Mouse (Mus musculus): ENCODE results near the gene Kmt2e. TPM values are rescaled to one million over a fixed set of nuclear protein-coding genes. Genes with fewer than 3 reads are reported as not detected.

Gene Kmt2e
- 27.5 and 28.5 TPM in 2 replicates for polyA plus RNA-seq (2015; fragmentation: Nextera tagmentation; extraction: Ambion mirVana)

DNA sequence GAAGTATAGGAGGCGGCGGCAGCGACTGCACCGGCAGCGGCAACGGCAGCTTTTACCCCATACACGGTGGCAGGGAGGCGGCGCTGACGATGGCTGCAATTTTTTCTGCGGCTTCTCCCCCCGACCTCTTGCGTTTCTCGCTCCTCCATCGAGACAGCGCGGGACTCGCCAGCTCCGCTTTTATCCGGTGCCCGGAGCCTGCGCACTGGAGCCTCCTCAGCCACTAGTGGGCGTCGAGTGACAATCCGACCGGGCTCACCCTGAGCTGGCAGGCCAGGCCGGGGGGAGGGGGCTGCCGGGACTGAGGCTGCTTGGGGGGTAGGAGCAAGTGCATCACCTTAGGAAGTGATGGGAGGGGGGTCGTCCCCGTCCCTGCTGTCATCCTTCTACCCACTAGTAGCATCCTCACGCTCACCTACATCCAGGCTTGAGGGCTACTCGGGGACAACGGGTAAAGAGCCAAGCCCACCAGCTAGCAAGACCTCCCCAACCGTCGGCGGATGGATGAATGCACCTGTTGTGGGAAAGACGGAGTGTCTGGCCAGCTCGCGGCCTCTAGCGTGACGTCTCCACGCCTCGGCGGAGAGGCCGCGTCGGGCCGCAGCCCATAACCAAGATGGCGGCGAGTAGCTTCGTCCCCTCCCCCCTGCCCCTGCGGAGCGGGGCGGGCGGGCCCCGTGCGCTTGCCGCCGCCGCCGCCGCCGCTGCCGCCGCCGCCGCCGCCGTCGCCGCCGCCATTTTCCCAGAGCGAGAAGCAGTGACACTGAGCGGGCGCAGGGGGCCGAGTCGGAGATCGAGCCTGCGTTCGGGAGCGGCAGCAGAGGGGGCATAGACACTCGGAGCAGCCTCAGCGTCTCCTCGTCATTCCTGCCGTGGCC is at the start of gene Kmt2e:
TSS of gene Kmt2e (plus strand) at position 722 of the 878 bp plus-strand sequence.
- no peaks in the 10 kb centered on the region for H3K27me3 ChIP-seq (ENCODE audit: insufficient read depth, low read length)
- no peaks in the 10 kb centered on the region for H3K9me3 ChIP-seq (ENCODE audit: low read length)
- H3K4me3 ChIP-seq (ENCODE audit: low read depth, low read length), result peak within 1 kb of the TSS; percentile 91
- peak within 1 kb of the TSS; percentile 98 for H3K9ac ChIP-seq (replicated peaks)
- peak within 1 kb of the TSS; percentile 94 for H3K4me2 ChIP-seq (ENCODE audit: low read depth, low read length)
- WGBS (ENCODE audit: insufficient replicate concordance), result under 1% methylated on average over 79 of the region's 85 CpGs
- peak within 1 kb of the TSS; percentile 100 for H3K27ac ChIP-seq (ENCODE audit: low read depth)
- ATAC-seq (peak; percentile 71), DNase-seq (peak; percentile 91)
- H3K36me3 ChIP-seq (replicated peaks; ENCODE audit: insufficient read depth, low read length), result 0 out of 2 replicates have a peak, but pooled peaks cover 2% of the 10 kb centered on the region
- TF ChIP-seq CTCF (IDR thresholded peaks at IDR 0.05; ENCODE audit: low read depth) (peak; percentile 78), EP300 (IDR thresholded peaks at IDR 0.05; ENCODE audit: low read depth) (0 out of 2 replicates have a peak, but pooled peaks have one; percentile 5)
- H3K4me1 ChIP-seq (ENCODE audit: insufficient read depth), result peaks cover 23% of the 10 kb centered on the region

DNA sequence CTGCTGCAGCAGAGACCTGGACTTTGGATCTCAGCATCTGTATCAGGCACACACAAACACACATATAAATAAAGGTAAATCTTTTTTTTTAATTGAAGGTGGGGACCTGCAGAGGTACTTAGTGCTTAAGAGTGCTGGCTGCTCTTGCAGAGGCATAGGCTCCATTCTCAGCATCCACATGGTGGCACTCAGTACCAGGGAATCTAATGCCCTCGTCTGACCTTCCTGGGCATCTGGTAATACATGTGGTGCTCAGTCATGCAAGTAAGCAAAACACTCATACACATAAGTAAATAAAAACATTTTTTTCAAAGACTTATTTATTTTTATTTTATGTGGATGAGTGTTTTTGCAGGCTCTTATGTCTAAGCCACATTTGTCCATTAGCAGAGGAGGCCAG is 49.1 kb upstream of the Kmt2e start:
- ATAC-seq (no peak), DNase-seq (no peak)
- TF ChIP-seq EP300 (IDR thresholded peaks at IDR 0.05; ENCODE audit: low read depth) (no peak), CTCF (IDR thresholded peaks at IDR 0.05; ENCODE audit: low read depth) (peak; percentile 53)
- no peaks in the 10 kb centered on the region for H3K27me3 ChIP-seq (ENCODE audit: insufficient read depth, low read length)
- 68% methylated on average over 1 of the region's 1 CpGs for WGBS (ENCODE audit: insufficient replicate concordance)
- no peak overlapping the region for H3K27ac ChIP-seq (ENCODE audit: low read depth)
- H3K4me2 ChIP-seq (ENCODE audit: low read depth, low read length), result no peak overlapping the region
- no peak overlapping the region for H3K9ac ChIP-seq (replicated peaks)
- H3K4me1 ChIP-seq (ENCODE audit: insufficient read depth), result no peaks in the 10 kb centered on the region
- no peaks in the 10 kb centered on the region for H3K36me3 ChIP-seq (replicated peaks; ENCODE audit: insufficient read depth, low read length)
- H3K4me3 ChIP-seq (ENCODE audit: low read depth, low read length), result no peak overlapping the region
- H3K9me3 ChIP-seq (ENCODE audit: low read length), result no peaks in the 10 kb centered on the region

- no peak overlapping the region for H3K4me3 ChIP-seq (ENCODE audit: low read depth, low read length)
- TF ChIP-seq EP300 (IDR thresholded peaks at IDR 0.05; ENCODE audit: low read depth) (no peak), CTCF (IDR thresholded peaks at IDR 0.05; ENCODE audit: low read depth) (no peak)
- H3K36me3 ChIP-seq (replicated peaks; ENCODE audit: insufficient read depth, low read length), result no peaks in the 10 kb centered on the region
- ATAC-seq (no peak), DNase-seq (no peak)
- no peaks in the 10 kb centered on the region for H3K27me3 ChIP-seq (ENCODE audit: insufficient read depth, low read length)
- WGBS (ENCODE audit: insufficient replicate concordance), result 69% methylated on average over 5 of the region's 5 CpGs
- H3K27ac ChIP-seq (ENCODE audit: low read depth), result no peak overlapping the region
- H3K9me3 ChIP-seq (ENCODE audit: low read length), result no peaks in the 10 kb centered on the region
- H3K9ac ChIP-seq (replicated peaks), result no peak overlapping the region
- no peak overlapping the region for H3K4me2 ChIP-seq (ENCODE audit: low read depth, low read length)
- H3K4me1 ChIP-seq (ENCODE audit: insufficient read depth), result no peaks in the 10 kb centered on the region
Measured at GRCm38 (mm10) chr5:23385763-23386217, 48.5 kb upstream of the Kmt2e start.

DNA sequence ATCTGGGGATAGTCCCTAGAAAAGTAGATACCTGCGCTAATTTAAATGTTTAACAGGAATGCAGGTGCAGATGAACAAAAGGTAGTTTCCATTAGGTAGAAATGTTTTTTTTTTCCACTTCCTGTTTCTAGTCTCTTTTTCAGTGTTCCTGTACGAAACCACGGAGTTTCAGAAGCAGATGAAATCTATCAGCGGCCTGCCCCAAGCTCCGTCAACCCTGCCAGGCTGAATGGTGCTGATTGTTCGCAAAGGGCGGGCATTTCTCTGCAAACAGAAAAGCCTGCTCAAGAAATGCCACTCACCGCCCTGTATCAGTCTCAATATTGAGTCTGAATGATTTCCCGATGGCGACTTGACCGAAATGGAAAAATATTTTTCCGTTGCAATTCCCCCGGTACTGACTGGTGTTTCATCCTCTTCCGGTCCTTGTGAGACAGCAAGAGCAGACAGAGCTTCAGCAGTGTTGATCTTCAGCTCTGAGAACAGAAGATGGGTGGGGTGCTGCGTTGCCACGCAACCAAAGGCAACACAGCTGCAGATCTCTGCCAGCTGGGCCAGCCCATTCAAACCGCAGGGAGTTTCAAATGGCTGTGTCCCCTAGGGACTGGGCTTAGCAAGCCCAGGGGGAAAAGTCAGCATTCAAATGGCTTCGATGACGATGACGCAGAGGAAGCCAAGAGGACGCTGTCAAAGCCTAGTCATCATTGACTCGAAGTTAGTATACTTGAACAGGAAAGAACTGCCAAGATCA is 47.5 kb upstream of the Kmt2e start:
- H3K36me3 ChIP-seq (replicated peaks; ENCODE audit: insufficient read depth, low read length), result no peaks in the 10 kb centered on the region
- 2% methylated on average over 22 of the region's 22 CpGs for WGBS (ENCODE audit: insufficient replicate concordance)
- peak; percentile 81 for DNase-seq
- H3K4me1 ChIP-seq (ENCODE audit: insufficient read depth), result no peaks in the 10 kb centered on the region
- no peaks in the 10 kb centered on the region for H3K27me3 ChIP-seq (ENCODE audit: insufficient read depth, low read length)
- H3K27ac ChIP-seq (ENCODE audit: low read depth), result peak overlapping the region; percentile 88
- peak overlapping the region; percentile 53 for H3K9ac ChIP-seq (replicated peaks)
- no peaks in the 10 kb centered on the region for H3K9me3 ChIP-seq (ENCODE audit: low read length)
- peak overlapping the region; percentile 50 for H3K4me3 ChIP-seq (ENCODE audit: low read depth, low read length)
- TF ChIP-seq CTCF (IDR thresholded peaks at IDR 0.05; ENCODE audit: low read depth) (no peak), EP300 (IDR thresholded peaks at IDR 0.05; ENCODE audit: low read depth) (peak; percentile 54; the same call in 1 of the 2 replicates)
- ATAC-seq, result peak; percentile 97
- H3K4me2 ChIP-seq (ENCODE audit: low read depth, low read length), result peak overlapping the region; percentile 73

GRCm38 (mm10) chr5:23387313-23387666 is 47.0 kb upstream of the Kmt2e start:
- H3K36me3 ChIP-seq (replicated peaks; ENCODE audit: insufficient read depth, low read length), result no peaks in the 10 kb centered on the region
- DNase-seq, result no peak
- no peak overlapping the region for H3K9ac ChIP-seq (replicated peaks)
- H3K27me3 ChIP-seq (ENCODE audit: insufficient read depth, low read length), result no peaks in the 10 kb centered on the region
- no peak overlapping the region for H3K27ac ChIP-seq (ENCODE audit: low read depth)
- H3K4me2 ChIP-seq (ENCODE audit: low read depth, low read length), result peak overlapping the region; percentile 73; the same call in 1 of the 2 replicates
- H3K9me3 ChIP-seq (ENCODE audit: low read length), result no peaks in the 10 kb centered on the region
- WGBS (ENCODE audit: insufficient replicate concordance), result 45% methylated on average over 2 of the region's 2 CpGs
- no peak for ATAC-seq
- TF ChIP-seq EP300 (IDR thresholded peaks at IDR 0.05; ENCODE audit: low read depth) (no peak), CTCF (IDR thresholded peaks at IDR 0.05; ENCODE audit: low read depth) (no peak)
- no peak overlapping the region for H3K4me3 ChIP-seq (ENCODE audit: low read depth, low read length)
- H3K4me1 ChIP-seq (ENCODE audit: insufficient read depth), result no peaks in the 10 kb centered on the region

DNA sequence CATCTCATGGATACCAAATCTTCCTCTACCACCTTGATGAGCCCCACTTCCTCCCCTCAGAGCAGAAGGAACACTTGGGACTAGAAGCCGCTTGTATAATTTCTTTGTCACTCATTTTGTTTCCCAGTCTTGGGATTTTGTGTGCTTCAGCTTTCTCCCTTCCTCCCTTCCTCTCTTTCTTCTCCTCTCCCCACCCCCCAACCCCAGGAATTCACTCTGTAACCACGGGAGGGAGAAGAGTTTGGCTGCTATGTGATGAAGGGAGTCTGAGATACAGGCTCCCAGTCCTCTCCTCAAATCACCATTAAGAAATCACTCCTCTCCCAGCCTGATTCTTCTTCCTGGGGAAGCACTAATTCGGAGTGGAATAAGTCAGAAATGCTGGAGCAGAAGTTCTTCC is 46.1 kb upstream of the Kmt2e start:
- no peaks in the 10 kb centered on the region for H3K27me3 ChIP-seq (ENCODE audit: insufficient read depth, low read length)
- whole genome bisulfite sequencing (ENCODE audit: insufficient replicate concordance), result 34% methylated on average over 3 of the region's 3 CpGs
- no peaks in the 10 kb centered on the region for H3K9me3 ChIP-seq (ENCODE audit: low read length)
- H3K36me3 ChIP-seq (replicated peaks; ENCODE audit: insufficient read depth, low read length), result no peaks in the 10 kb centered on the region
- H3K4me1 ChIP-seq (ENCODE audit: insufficient read depth), result no peaks in the 10 kb centered on the region
- ATAC-seq (no peak), DNase-seq (no peak)
- H3K4me3 ChIP-seq (ENCODE audit: low read depth, low read length), result no peak overlapping the region
- H3K9ac ChIP-seq (replicated peaks), result no peak overlapping the region
- H3K27ac ChIP-seq (ENCODE audit: low read depth), result no peak overlapping the region
- H3K4me2 ChIP-seq (ENCODE audit: low read depth, low read length), result no peak overlapping the region
- TF ChIP-seq CTCF (IDR thresholded peaks at IDR 0.05; ENCODE audit: low read depth), result no peak
- no peak for TF ChIP-seq EP300 (IDR thresholded peaks at IDR 0.05; ENCODE audit: low read depth)
